Mouse (Mus musculus) monocyte, adult 2 months (primary cell): ENCODE data around the gene Sinhcaf.
"Not testable (repeated sequence)": the region's sequence is repeated elsewhere in the genome, so short reads cannot be mapped to it uniquely, and the experiment has no call there.

Experiments used
- DNase-seq, 2 experiments: peaks; one replicate each; pipeline ENCODE4 v3.0.0; 2022; ENCODE audit warnings: low spot score in 2 of 2, low read depth in 1 of 2

Gene Sinhcaf

DNA sequence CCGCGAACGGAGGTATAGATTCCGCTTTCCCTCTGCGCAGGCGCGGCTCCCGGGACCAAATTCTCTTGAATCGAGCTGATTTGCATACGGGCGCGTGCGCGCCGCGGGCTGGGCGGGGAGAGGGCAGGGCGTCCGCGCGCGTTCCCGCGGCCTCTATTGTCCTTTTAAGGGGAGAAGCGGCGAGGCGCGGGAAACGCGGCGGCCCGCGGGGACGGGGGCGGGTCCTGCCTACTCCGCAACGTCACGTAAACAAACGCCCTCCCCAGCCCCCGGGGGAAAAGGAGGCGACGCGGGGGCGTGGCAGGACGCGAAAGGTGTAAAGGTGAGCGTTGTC is at the start of gene Sinhcaf:
Gene Sinhcaf, minus strand, starts transcription at position 59 of the 334 bp plus-strand sequence.
- DNase-seq: peak; percentile 85 to 91

DNA sequence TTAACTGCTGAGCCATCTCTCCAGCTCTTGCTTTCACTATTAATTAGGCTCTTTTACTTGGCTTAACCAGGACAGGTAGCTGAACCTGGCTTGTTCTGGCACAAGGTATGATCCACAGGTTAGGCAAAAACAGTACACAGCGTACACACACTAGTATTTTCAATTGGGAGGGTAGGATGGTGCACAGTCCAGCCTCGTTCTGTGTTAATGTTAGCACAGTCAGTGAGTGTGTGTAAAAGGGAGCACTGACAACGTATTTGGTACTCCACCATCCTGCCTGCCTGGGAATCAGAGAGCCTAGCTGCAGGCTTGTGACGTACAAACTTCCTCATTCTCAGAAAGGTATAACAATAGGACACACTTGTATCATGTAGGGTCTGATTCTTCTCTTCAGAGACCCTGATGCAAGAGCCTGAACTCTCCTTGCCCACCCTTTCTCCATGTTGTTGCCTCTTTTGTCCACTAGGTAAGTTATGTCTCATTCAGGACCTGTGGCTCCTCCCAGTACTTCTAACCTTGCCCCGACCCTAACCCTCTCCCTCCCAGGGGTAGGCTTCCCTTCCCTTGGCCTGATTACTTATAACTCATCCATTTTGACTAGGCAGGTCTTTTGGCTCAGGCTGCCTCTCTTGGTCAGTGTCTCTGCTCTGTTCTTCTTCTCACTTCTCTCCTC is 48.2 kb upstream of the Sinhcaf start:
- no peak for DNase-seq

DNA sequence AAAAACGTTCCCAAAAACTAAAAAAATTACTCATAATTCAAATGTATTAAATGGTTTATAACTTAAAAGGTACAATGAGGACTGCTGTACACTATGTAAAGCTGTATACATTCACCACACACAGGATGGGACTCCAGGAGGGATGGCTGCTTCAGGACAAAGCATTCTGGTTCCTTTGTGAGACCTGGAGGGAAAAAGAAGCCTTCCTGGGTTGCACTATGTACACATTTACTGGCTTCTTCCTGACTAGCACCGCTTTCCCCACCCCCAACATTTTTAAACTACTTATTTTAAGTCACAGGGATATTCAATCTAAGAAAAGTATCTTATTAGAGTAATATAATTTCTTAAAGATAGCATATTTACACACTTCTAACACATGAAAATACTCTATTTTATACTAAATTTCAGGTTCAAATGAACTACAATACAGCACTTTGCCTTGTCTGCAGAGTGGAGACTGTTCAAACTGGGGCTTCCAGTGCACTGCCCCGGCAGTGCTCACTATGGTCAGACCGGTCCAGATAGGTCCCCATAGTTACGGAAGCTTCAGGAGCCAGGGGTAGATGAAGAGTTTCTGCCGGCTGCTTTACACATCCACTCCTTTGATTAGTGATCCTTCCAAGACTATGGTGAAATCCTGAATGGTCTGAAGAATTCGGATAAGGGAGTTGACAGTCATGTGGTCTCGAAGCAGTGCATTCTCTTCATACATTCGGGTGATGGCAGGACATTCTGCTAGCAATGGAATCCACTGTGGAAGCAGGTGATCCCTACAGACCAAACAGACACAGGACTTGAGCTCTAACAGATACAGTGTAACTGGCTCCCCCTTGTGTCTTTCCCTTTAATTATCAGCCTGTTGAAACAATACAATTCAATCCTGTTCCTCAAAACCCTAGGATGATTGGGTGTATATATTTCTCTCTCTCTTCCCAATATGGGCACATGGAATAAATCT is 47.1 kb upstream of the Sinhcaf start:
- DNase-seq: no peak

DNA sequence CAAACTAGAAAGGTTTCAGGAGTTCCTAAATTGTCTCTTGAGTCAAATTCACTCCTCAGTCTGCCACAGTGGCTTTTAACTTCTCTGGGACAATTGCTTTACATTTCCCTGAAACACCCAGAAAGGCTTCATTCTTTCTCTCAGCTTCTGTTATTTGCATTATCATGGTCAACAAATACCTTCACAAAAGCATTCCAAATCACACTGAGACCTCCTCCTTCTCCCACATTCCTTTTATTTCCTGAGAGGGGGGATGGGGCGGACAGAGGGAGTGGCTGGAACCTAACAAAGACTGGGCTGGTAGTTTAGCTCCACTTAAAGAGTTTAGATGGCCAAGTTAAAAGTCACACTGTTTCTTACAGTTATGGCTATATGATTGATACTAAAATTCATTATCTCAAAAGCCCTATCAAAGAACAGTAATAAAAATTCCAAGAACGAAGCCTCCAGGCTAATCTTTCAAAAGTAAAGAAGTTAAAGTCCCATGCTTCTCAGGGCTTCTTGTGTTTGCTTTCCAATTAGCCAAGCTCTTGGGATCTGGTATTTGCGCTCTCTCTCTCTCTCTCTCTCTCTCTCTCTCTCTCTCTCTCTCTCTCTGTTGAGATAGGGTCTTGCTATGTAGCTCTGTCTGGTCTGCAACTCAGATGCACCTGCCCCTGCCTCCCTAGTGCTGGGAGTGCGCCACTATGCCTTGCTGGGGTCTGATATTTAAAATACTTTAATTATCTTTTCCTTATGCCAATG is 46.3 kb upstream of the Sinhcaf start:
- no peak for DNase-seq

DNA sequence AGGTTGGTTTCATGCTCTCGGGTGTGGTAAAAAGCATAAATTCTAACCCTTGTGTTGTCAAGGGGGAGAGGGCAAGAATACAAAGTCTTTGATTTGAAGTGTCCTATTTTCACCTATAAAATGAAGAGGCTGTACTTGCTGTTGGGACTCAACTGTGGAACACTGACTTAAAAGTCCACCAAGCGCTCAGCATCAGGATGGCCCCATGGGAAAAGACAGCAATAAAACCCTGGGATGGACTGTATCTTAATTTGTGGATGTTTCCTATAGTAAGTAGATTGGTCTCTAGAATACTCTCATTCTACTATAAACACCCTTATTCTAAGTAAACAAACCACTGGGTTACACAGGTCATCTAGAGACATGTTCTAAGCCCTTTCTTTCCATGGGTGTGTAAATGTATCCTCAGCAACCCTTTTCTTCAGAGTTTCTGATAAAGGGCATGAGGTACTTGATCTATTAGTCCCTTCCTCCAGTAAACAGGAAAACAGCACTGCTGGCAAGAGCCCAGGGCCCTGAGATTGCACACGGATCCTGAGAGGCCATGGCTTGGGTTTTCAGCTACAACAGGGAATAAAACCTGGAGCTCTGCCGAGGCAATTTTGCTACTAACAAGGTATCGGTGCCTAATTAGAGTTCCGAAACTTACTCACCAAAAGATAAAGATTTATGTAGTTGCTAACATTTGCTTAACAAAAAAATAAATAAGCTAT is 45.5 kb upstream of the Sinhcaf start:
- DNase-seq: no peak

DNA sequence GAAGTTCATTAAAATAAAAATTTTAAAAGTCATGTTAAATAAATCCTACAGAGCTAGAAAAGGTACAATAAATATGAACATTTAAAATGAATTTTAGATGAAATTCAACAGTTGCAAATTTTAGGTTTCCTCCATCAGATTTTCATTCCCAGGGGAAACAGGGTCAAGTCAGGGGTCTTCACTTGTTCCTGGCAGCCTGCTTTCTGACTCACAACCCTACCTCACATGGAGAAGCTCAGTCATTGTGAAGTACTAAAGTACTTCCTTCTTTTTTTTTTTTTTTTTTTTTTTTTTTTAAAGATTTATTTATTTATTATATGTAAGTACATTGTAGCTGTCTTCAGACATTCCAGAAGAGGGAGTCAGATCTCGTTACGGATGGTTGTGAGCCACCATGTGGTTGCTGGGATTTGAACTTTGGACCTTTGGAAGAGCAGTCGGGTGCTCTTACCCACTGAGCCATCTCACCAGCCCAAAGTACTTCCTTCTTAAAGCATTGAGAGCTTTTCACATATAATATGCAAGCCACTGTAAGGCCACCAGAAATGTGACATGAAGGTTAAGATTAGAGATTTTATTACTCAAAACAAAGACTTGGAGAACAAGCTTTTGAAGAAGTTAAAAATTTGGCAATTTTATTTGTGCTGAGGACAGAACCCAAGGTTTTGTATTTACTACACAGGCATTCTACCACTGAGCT is 43.7 kb upstream of the Sinhcaf start:
- not testable (repeated sequence) for DNase-seq

DNA sequence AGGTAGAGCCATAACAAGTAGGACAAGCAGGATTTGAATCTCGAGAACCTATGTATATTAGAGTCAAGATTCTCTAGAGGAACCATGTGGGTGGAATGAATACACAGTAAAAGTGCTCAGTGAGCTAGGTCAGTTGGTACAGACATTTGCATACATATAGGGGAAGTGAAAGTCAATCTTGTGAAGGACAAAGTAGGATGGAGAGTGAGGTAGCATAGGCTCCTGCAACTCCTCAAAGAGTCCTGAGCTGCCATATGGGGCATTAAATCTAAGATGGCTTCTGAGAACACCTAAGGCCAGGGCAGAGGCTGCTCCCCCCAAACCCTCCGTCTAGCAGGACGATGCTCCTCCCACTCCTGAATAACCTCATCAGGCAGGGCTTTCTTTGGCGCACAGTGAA is 39.7 kb upstream of the Sinhcaf start:
- no peak for DNase-seq

DNA sequence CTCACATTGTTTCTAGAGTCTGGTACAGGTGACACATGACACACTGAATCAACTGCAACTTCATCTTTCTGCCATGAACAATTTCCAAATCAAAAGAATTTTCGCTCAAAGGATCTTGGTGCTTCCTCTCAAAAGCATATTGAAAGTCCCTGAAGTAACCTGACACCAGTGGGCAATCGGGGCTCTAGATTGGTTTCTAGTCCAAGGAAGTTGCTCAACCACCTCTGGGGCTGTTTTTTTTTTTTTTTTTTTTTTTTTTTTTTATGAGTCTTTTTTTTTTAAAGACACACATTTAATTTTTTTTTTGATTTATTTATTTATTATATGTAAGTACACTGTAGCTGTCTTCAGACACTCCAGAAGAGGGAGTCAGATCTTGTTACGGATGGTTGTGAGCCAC is 34.2 kb upstream of the Sinhcaf start:
- no peak for DNase-seq

DNA sequence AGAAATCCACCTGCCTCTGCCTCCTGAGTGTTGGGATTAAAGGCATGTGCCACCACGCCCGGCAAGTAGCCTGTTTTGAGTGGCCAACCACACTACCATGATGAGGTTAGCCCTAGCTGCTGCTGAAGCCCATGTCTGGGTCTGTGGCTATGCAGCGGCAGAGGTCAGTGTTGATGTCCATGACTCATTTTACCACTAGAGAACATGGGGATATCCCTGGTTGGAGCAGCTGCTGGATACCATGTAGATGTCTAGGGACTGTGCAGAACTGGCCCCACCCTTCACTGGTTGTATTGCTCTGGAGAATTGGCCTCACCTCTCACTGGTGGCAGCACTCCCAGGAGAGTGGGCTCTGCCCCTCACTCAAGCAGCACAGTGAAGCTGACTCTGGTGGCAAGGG is 28.8 kb upstream of the Sinhcaf start:
- DNase-seq: no peak

DNA sequence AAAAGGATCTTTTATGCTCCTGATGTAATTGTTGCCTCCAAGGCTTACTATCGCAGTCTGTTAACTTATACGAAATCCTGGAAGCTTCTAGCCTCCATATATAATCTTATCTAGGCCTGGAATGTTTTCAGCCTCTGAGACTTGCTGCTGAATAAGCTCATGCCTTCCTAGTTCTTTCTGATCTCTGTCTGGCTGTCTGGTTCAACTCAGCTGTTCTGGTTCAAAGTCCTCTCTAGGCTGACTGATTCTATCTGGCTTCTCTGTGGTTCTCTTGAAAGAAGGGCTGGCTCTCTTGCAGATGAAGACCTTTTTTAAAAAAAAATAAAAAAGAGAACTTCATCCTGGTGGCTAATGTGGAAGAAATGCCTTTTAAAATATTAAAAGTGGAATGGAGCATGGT is 26.6 kb upstream of the Sinhcaf start:
- DNase-seq: no peak

DNA sequence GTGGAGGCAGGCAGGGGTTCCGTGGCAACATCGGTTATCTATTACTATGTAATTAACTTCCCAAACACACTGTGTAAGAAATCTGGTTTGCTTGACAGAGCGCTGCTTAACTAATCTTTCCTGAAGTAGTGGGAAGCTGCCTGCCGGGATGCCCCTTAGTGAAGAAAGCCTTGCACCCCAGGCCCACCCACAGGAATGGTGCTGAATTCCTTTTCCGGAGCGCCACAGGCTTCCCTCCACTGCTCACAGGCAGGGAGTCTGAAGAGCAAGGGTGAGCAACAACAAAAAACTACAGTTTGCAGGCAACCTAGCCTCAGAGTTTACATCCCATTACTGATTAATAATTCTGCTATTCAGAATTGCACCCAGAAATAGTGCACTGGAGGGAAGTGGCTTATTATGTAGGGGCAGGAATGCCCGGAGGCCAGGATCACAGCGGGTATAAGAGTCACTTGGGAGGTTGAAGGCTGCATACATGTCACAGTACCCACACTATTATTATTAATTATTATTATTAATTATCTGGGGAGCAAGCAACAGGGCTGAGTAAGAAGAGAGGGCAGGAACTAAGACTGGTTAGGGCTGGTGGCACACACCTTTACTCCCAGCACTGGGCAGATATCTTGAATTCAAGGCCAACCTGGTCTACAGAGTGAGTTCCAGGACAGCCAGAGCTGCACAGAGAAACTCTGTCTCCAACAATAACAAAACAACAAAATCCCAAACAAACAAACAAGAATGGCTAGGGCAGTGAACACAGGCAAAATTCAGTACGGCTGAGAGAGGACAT is 26.0 kb upstream of the Sinhcaf start:
- DNase-seq: no peak

DNA sequence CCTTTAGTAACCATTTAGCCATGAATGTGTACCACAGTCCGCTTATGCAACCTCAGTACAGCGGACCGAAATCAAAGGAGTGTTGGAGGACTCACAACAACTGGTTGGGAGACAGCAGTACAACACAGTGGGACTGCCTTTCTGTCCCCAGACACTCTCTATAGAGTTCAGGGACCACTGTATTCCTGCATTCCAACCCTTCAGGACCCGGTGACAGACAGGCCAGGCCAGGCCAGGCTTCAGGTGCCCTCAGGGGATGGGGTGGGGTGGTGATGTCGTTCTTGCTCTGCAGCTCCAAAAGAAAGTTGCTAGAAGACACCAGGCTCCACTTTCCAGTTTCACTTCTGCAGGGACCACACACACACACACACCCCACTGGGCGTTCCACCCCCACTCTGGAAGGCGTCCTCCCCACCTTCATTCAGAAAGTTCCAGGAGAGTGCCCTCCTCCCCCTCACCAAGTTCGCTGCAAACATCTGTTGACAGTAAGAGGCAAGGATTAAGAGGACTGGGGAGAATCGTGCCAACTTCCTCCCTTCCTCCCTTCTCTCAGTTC is 25.2 kb upstream of the Sinhcaf start:
- DNase-seq: no peak

DNA sequence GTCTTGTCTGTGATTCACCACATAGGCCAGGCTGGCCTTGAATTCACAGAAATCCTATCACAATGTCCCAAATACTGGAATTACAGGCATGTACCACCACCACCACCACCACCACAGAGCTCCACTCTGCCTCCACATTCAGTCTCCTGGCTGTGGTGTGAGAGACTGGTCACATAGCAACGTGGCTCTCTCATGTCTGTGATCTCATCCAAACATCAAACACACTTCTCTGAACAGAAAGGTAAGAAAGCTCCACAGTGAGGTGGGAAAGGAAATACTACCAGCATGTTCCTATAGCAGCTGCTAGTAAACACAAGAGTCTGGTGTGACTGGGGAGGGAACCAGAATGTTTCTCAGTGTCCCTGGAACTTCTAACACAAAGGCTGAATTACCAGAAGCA is 15.0 kb upstream of the Sinhcaf start:
- no peak for DNase-seq

DNA sequence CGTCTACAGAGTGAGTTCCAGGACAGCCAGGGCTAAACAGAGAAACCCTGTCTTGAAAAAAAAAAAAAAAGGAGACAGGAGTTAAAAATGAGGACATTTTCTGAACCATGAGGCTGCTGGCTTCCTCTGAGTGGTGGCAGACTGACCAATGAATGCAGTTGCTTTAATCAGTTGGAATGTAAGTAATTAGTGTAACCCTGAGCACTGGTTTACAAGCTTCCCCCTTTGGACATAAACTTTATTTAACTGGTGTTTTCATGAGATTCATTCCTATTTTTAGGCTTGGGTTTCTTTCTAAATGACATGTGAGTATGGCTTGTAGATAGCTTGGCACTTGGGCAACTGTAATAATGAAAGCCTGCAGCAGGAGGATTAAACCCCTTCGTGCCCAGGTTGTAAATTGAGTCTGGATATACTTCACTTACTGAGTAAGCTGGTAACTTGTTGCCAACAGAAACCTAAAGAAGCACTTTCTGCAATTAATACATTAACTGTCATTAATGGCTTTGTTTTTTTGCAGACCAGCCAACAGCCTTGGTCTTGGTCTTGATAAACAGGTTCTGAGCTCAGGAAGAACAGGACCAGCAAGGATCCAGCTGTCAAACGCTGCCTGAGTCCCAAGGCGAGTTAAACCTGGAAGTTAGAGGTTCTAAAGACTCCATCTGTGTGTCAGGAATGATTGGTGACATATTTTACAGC is 13.4 kb upstream of the Sinhcaf start:
- no peak for DNase-seq

DNA sequence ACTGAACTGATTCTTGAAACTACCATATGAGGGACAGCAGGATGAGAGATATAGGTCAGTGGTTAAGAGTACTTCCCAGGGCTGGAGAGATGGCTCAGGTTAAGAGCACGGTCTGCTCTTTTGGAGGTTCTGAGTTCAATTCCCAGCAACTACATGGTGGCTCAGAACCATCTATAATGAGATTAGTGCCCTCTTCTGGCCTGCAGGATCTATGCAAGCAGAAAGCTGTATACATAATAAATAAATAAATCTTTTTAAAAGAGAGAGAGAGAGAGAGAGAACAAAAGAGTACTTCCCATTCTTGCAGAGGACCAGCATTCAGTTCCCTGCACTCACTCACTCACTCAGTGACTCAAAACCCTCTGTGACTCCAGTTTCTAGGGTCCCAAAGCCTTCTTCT is 12.4 kb upstream of the Sinhcaf start:
- no peak for DNase-seq

DNA sequence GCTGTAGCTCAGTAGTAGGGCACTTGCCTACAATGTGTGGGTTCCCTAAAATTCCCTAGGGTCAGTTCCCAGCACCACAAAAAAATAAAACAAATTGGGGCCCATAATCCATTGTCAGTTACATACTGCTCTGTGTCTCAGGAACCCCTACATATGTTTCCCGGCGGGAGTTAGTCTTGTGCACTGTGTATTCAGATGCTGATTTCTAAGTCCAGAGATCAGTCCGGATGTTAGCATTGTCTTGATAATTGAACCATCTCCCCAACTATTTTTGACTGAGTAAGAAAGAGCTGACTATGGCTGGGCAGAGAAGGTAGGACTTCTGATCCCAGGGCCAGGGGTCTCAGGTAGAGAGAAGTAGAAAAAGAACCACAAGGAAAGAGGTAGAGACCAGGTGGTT is 10.8 kb upstream of the Sinhcaf start:
- no peak for DNase-seq

DNA sequence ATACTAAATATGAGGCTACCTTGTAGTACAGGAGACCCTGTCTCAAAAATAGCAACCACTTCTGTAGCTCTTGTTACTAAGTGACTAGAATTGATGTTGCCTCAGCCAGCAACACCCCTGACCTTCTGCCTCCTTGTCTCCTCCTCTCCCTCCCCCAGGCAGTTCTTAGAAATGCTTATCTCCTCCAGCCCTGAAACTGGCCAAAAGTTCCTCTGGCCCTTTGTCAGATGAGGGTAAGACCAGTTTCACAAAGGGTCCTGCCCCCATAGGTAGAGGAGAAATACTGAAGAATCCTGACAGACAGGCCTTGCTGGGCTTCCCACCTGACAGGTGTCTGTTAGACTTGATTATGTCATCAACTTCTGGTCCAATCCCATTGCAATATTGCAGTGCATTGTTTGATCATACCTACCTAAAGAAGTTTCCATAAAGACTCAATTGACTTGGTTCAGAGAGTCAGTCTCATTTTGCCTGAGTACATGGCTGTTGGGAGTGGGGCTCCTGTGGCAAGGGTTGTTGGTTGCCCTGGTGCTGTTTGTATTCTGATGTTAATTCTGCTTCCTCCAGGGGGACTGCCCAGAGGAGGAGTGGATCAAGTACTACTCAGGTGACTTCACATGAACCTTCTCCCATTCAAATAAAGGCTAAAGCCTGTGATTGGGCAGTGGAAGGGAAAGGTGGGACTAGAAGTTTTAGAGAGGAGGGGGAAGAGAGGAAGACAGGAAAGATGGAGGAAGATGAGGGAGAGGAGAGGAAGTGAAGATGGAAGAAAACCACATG is 9.6 kb upstream of the Sinhcaf start:
- DNase-seq: no peak

DNA sequence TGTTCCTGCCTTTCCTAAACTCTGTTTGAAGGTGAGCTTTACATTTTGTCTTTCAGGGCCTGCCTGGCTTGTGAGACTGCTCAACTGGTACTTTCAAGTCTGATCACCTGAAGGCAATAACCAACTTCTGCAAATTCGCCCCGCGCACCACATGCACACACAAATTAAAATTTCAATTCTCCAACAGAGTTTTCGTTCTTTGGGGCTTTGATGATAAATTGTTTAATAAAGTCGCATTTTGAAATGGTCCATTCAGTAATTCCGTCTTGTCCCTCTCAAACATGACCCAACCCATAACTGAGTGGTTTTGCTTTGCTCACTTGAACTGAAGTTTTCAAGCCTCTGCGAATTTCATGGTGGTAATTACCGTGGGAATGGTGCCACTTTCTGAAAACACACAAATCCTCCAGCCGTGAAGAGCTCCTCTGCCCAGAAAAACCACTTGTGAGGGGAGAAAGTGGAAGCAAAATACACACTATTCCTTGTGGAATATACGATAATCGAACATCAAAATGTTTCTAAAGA is 676 bp upstream of the Sinhcaf start:
- no peak for DNase-seq
